ENCODE assay signal across 8 mouse cellular contexts in the genomic region with DNA sequence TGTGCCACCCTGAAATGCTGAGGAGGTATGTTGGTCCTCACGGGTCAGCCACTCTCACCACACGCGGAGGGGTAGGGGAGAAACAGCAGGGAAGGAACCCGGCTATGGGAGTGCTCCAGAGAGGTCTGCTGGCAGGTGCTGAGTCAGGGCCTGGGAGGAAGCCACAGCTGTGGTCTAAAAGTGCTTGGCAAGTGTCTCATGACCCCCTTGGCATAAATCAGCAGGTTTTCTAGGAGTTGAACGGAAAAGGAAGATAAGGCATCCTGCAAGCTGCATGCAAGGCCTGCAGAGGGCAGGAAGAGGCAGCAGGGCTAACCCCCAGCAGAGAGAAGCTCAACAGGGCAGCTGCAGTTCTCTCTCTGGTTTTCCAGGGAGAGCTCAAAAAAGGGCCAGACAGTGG. TPM values are rescaled to one million over a fixed set of nuclear protein-coding genes. Genes with fewer than 3 reads are reported as not detected.
DNase-seq lines count a peak whose midpoint lies in the region; ATAC-seq and TF ChIP-seq lines count a peak whose summit lies in the region.

No protein-coding gene starts in this region.

- peaks cover 58% of the 10 kb centered on the region for H3K36me3 ChIP-seq in lung, embryonic 14.5 days (ENCODE audit: insufficient read depth)
- peaks cover 42% of the 10 kb centered on the region for H3K36me3 ChIP-seq in hindbrain, embryonic 12.5 days

- no peak for TF ChIP-seq CTCF in lung, embryonic 14.5 days (IDR thresholded peaks at IDR 0.05; ENCODE audit: low read depth)

- no peak overlapping the region for H3K4me2 ChIP-seq in lung, embryonic 14.5 days
- no peak overlapping the region for H3K4me2 ChIP-seq in hindbrain, embryonic 12.5 days (replicated peaks)

- no peak for ATAC-seq in lung, embryonic 14.5 days (ENCODE audit: insufficient read depth)
- ATAC-seq in hindbrain, embryonic 12.5 days (ENCODE audit: low FRiP score): no peak

- WGBS in lung, embryonic 14.5 days: 52% methylated on average over 5 of the region's 5 CpGs
- 64% methylated on average over 5 of the region's 5 CpGs for WGBS in hindbrain, embryonic 12.5 days

- H3K4me1 ChIP-seq in lung, embryonic 14.5 days (ENCODE audit: insufficient read depth): peaks cover 11% of the 10 kb centered on the region
- H3K4me1 ChIP-seq in hindbrain, embryonic 12.5 days: peaks cover 22% of the 10 kb centered on the region

- H3K27me3 ChIP-seq in lung, embryonic 14.5 days (ENCODE audit: insufficient read depth, low read length): no peaks in the 10 kb centered on the region
- no peaks in the 10 kb centered on the region for H3K27me3 ChIP-seq in hindbrain, embryonic 12.5 days

- no peaks in the 10 kb centered on the region for H3K9me3 ChIP-seq in lung, embryonic 14.5 days (ENCODE audit: low read depth, low read length)
- no peaks in the 10 kb centered on the region for H3K9me3 ChIP-seq in hindbrain, embryonic 12.5 days (replicated peaks)

- no peak overlapping the region for H3K9ac ChIP-seq in lung, embryonic 14.5 days
- H3K9ac ChIP-seq in hindbrain, embryonic 12.5 days: no peak overlapping the region

- DNase-seq in layer of hippocampus, adult 9-11 months: peak; percentile 73
- DNase-seq in layer of hippocampus, adult 9-10 months (ENCODE audit: low spot score): no peak
- DNase-seq in adrenal gland, postnatal 14 days: peak; percentile 69
- DNase-seq in heart, postnatal 4 days: peak; percentile 43
- peak; percentile 27 for DNase-seq in lung, embryonic 14.5 days
- DNase-seq in frontal cortex, adult 2 months (ENCODE audit: extremely low spot score in 1 of 2, low spot score in 1 of 2): no peak
- no peak for DNase-seq in layer of hippocampus, postnatal 14 days (ENCODE audit: low spot score in 2 of 2)

- no peak overlapping the region for H3K4me3 ChIP-seq in lung, embryonic 14.5 days (ENCODE audit: low read depth, low read length)
- H3K4me3 ChIP-seq in hindbrain, embryonic 12.5 days: no peak overlapping the region

- H3K27ac ChIP-seq in lung, embryonic 14.5 days (ENCODE audit: low read depth): no peak overlapping the region
- H3K27ac ChIP-seq in hindbrain, embryonic 12.5 days: no peak overlapping the region

RNA-seq across cellular contexts. Expression of a gene that starts 5.5 kb away (rescaled TPM):
- total RNA-seq in adrenal gland, postnatal 14 days (2021): 46.2 and 53.7 TPM in 2 replicates
- total RNA-seq in heart, postnatal 4 days (2021): 10 to 100 TPM; 37.8 to 38.5 TPM
- 154 and 160 TPM in 2 replicates for polyA plus RNA-seq in lung, embryonic 14.5 days (2014; fragmentation: Nextera tagmentation; extraction: Ambion mirVana)
- polyA plus RNA-seq in frontal cortex, adult 2 months (2012; rRNA removed): 46.0 and 50.7 TPM in 2 replicates
- 141 and 144 TPM in 2 replicates for polyA plus RNA-seq in hindbrain, embryonic 12.5 days (2016; fragmentation: Nextera tagmentation; extraction: Ambion mirVana)
- 10 to 100 TPM; 64.9 to 67.5 TPM for total RNA-seq in layer of hippocampus, postnatal 14 days (2021)

RNA-seq across cellular contexts. Expression of a gene that starts 9.3 kb away (rescaled TPM):
- total RNA-seq in adrenal gland, postnatal 14 days (2021): 8.3 and 10.2 TPM in 2 replicates
- total RNA-seq in heart, postnatal 4 days (2021): 10 to 100 TPM; 13.3 to 14.8 TPM
- polyA plus RNA-seq in lung, embryonic 14.5 days (2014; fragmentation: Nextera tagmentation; extraction: Ambion mirVana): 28.0 and 30.4 TPM in 2 replicates
- 2.7 and 2.8 TPM in 2 replicates for polyA plus RNA-seq in frontal cortex, adult 2 months (2012; rRNA removed)
- 26.8 and 30.2 TPM in 2 replicates for polyA plus RNA-seq in hindbrain, embryonic 12.5 days (2016; fragmentation: Nextera tagmentation; extraction: Ambion mirVana)
- total RNA-seq in layer of hippocampus, postnatal 14 days (2021): 1 to 10 TPM; 3.5 to 5.0 TPM

RNA-seq across cellular contexts. Expression of a gene that starts 25.4 kb away (rescaled TPM):
- total RNA-seq in adrenal gland, postnatal 14 days (2021): 86.1 and 91.1 TPM in 2 replicates
- total RNA-seq in heart, postnatal 4 days (2021): 10 to 100 TPM; 42.7 to 44.7 TPM
- 127 TPM in 2 replicates for polyA plus RNA-seq in lung, embryonic 14.5 days (2014; fragmentation: Nextera tagmentation; extraction: Ambion mirVana)
- 126 and 132 TPM in 2 replicates for polyA plus RNA-seq in frontal cortex, adult 2 months (2012; rRNA removed)
- 196 and 209 TPM in 2 replicates for polyA plus RNA-seq in hindbrain, embryonic 12.5 days (2016; fragmentation: Nextera tagmentation; extraction: Ambion mirVana)
- total RNA-seq in layer of hippocampus, postnatal 14 days (2021): 100 to 1,000 TPM; 112 to 119 TPM

RNA-seq across cellular contexts. Expression of a gene that starts 25.5 kb away (rescaled TPM):
- 14.5 and 14.6 TPM in 2 replicates for total RNA-seq in adrenal gland, postnatal 14 days (2021)
- total RNA-seq in heart, postnatal 4 days (2021): 10 to 100 TPM; 13.3 to 15.2 TPM
- polyA plus RNA-seq in lung, embryonic 14.5 days (2014; fragmentation: Nextera tagmentation; extraction: Ambion mirVana): 14.4 and 14.9 TPM in 2 replicates
- polyA plus RNA-seq in frontal cortex, adult 2 months (2012; rRNA removed): 4.7 and 5.3 TPM in 2 replicates
- 6.5 and 6.6 TPM in 2 replicates for polyA plus RNA-seq in hindbrain, embryonic 12.5 days (2016; fragmentation: Nextera tagmentation; extraction: Ambion mirVana)
- 1 to 10 TPM; 4.0 to 4.3 TPM for total RNA-seq in layer of hippocampus, postnatal 14 days (2021)

RNA-seq across cellular contexts. Expression of a gene that starts 43.9 kb away (rescaled TPM):
- total RNA-seq in adrenal gland, postnatal 14 days (2021): 65.6 and 79.5 TPM in 2 replicates
- total RNA-seq in heart, postnatal 4 days (2021): 10 to 100 TPM; 50.8 to 57.5 TPM
- 30.5 and 31.3 TPM in 2 replicates for polyA plus RNA-seq in lung, embryonic 14.5 days (2014; fragmentation: Nextera tagmentation; extraction: Ambion mirVana)
- 106 and 113 TPM in 2 replicates for polyA plus RNA-seq in frontal cortex, adult 2 months (2012; rRNA removed)
- polyA plus RNA-seq in hindbrain, embryonic 12.5 days (2016; fragmentation: Nextera tagmentation; extraction: Ambion mirVana): 62.4 and 64.5 TPM in 2 replicates
- total RNA-seq in layer of hippocampus, postnatal 14 days (2021): 10 to 100 TPM; 64.4 to 72.8 TPM

Comparison
In these comparisons a context has a peak if more than half of its experiments do, and no peak if none do; other contexts are left out.
1. DNase-seq: peak in layer of hippocampus, adult 9-11 months (single experiment), adrenal gland, postnatal 14 days (single experiment), heart, postnatal 4 days (single experiment) and lung, embryonic 14.5 days (single experiment); none in layer of hippocampus, adult 9-10 months (single experiment), frontal cortex, adult 2 months (0 of 2) and layer of hippocampus, postnatal 14 days (0 of 2).